Mouse (Mus musculus) myocyte (in vitro differentiated cells): ENCODE data around the gene Itgax. TPM values are rescaled to one million over a fixed set of nuclear protein-coding genes. Genes with fewer than 3 reads are reported as not detected.

Experiments used
- H3K27me3 ChIP-seq: one replicate; pipeline ENCODE4 v1.6.1; 2011; ENCODE audit not compliant: control insufficient read depth, insufficient read depth, insufficient read length
- H3K36me3 ChIP-seq: one replicate; pipeline ENCODE4 v1.6.1; 2011; ENCODE audit not compliant: control insufficient read depth, insufficient read depth
- H3K4me2 ChIP-seq: one replicate; pipeline ENCODE4 v1.6.1; 2011; ENCODE audit warnings: low read depth, control low read depth
- H3K4me3 ChIP-seq: one replicate; pipeline ENCODE4 v1.5.1; 2011; ENCODE audit warnings: mild to moderate bottlenecking, control low read depth, moderate library complexity
- H3K79me2 ChIP-seq: one replicate; pipeline ENCODE4 v1.6.1; 2011; ENCODE audit not compliant: control insufficient read depth, insufficient read depth
- H3ac ChIP-seq: one replicate; pipeline ENCODE4 v1.6.1; 2011; ENCODE audit not compliant: control insufficient read depth, insufficient read length
- CEBPB ChIP-seq: IDR thresholded peaks from 2 replicates; pipeline ENCODE4 v1.6.1; 2011; ENCODE audit warnings: mild to moderate bottlenecking, moderate library complexity; ENCODE audit not compliant: poor library complexity, insufficient read depth, severe bottlenecking
- E2F4 ChIP-seq: IDR thresholded peaks from one replicate; pipeline ENCODE4 v1.6.1; 2011; ENCODE audit warnings: mild to moderate bottlenecking, control low read depth, moderate library complexity; ENCODE audit not compliant: insufficient read depth
- MAX ChIP-seq: IDR thresholded peaks from one replicate; pipeline ENCODE4 v1.6.1; 2011; ENCODE audit warnings: low read depth, mild to moderate bottlenecking, control low read depth
- MYOD1 ChIP-seq, 3 experiments: IDR thresholded peaks; one replicate each; pipeline ENCODE4 v1.6.1; 2011; ENCODE audit warnings: control low read depth in 2 of 3, low read depth in 2 of 3, mild to moderate bottlenecking in 2 of 3, moderate library complexity in 1 of 3; ENCODE audit not compliant: insufficient read length in 2 of 3, control insufficient read depth in 1 of 3
- MYOG ChIP-seq, 3 experiments: IDR thresholded peaks; one replicate each; pipeline ENCODE4 v1.6.1; 2011; ENCODE audit warnings: control low read depth in 2 of 3, low read depth in 2 of 3, mild to moderate bottlenecking in 2 of 3; ENCODE audit not compliant: insufficient read length in 2 of 3, control insufficient read depth in 1 of 3, insufficient read depth in 1 of 3
- POLR2A ChIP-seq: IDR thresholded peaks from one replicate; pipeline ENCODE4 v1.6.1; 2011; ENCODE audit warnings: low read depth, mild to moderate bottlenecking, control low read depth, moderate library complexity; ENCODE audit not compliant: insufficient read length
- POLR2AphosphoS2 ChIP-seq: IDR thresholded peaks from one replicate; pipeline ENCODE4 v1.6.1; 2011; ENCODE audit warnings: low read depth, control low read depth; ENCODE audit not compliant: insufficient read length
- REST ChIP-seq: IDR thresholded peaks from one replicate; pipeline ENCODE4 v1.6.1; 2011; ENCODE audit warnings: mild to moderate bottlenecking, control low read depth, moderate library complexity; ENCODE audit not compliant: insufficient read depth, insufficient read length
- SRF ChIP-seq: IDR thresholded peaks from one replicate; pipeline ENCODE4 v1.6.1; 2011; ENCODE audit warnings: low read depth; ENCODE audit not compliant: control insufficient read depth, insufficient read length
- TCF12 ChIP-seq: IDR thresholded peaks from one replicate; pipeline ENCODE4 v1.6.1; 2011; ENCODE audit warnings: mild to moderate bottlenecking, control low read depth; ENCODE audit not compliant: poor library complexity, insufficient read depth, severe bottlenecking
- TCF3 ChIP-seq: IDR thresholded peaks from one replicate; pipeline ENCODE4 v1.6.1; 2011; ENCODE audit warnings: low read depth, control low read depth; ENCODE audit not compliant: insufficient read length
- USF1 ChIP-seq: IDR thresholded peaks from one replicate; pipeline ENCODE4 v1.6.1; 2011; ENCODE audit warnings: low read depth, mild to moderate bottlenecking, control low read depth, moderate library complexity
- polyA plus RNA-seq: library from polyadenylated mRNA; unstranded; fragments of >200 nt; fragmentation: generic; extraction: Trizol; gene quantifications from one replicate; pipeline ENCODE4 v1.2.1, GENCODE M21; 2012; ENCODE audit warnings: missing spikeins

Itgax gene
- polyA plus RNA-seq, 1 experiment, result not detected

- Histone ChIP-seq H3ac (no peak overlapping the region), H3K4me3 (no peak overlapping the region), H3K79me2 (no peaks in the 10 kb centered on the region), H3K27me3 (peaks cover 60% of the 10 kb centered on the region), H3K36me3 (no peaks in the 10 kb centered on the region), H3K4me2 (no peak overlapping the region)
- TF ChIP-seq MYOD1 (IDR thresholded peaks at IDR 0.05; ENCODE audit: control insufficient read depth in 1 of 3, insufficient read length in 2 of 3, low read depth in 2 of 3) (no peak), TCF12 (no peak), E2F4 (no peak), MYOG (IDR thresholded peaks at IDR 0.05; ENCODE audit: control insufficient read depth in 1 of 3, insufficient read depth in 1 of 3, insufficient read length in 2 of 3, low read depth in 2 of 3) (peak in 1 of 3 experiments; percentile 19), USF1 (no peak)
Observed at GRCm38 (mm10) chr7:128178385-128178784, 49.0 kb downstream of the Itgax start.

DNA sequence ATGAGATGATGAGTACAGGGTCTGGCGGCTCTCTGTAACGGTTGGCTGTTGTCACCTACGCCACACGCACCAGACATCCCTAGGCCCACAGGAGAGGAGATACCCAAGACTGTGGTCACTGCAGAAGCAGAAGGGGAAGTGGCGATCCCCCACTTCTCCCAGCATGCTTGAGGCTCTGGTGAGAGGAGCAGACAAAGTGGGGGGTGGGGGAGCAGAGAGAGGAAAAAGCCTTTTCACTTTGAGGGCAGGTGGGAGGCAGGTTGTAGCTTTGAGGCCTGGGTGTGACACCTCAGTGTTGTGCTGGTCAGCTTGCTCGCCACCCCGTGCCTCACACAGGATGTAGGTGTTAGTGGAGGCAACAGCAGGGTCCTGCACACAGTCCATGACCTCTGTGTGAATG, 50.8 kb downstream of the Itgax start:
- no peak overlapping the region for H3K4me2 ChIP-seq
- no peak for TF ChIP-seq CEBPB
- no peak for TF ChIP-seq E2F4
- no peak for TF ChIP-seq SRF
- no peak for TF ChIP-seq POLR2AphosphoS2
- no peak for TF ChIP-seq MAX
- TF ChIP-seq MYOG (IDR thresholded peaks at IDR 0.05; ENCODE audit: control insufficient read depth in 1 of 3, insufficient read depth in 1 of 3, insufficient read length in 2 of 3, low read depth in 2 of 3), result no peak
- no peak for TF ChIP-seq REST
- no peak for TF ChIP-seq MYOD1 (IDR thresholded peaks at IDR 0.05; ENCODE audit: control insufficient read depth in 1 of 3, insufficient read length in 2 of 3, low read depth in 2 of 3)
- no peak for TF ChIP-seq USF1
- no peaks in the 10 kb centered on the region for H3K36me3 ChIP-seq
- H3K4me3 ChIP-seq, result no peak overlapping the region
- H3K27me3 ChIP-seq, result peaks cover 61% of the 10 kb centered on the region
- no peak overlapping the region for H3ac ChIP-seq
- no peaks in the 10 kb centered on the region for H3K79me2 ChIP-seq

- H3K4me2 ChIP-seq, result no peak overlapping the region
- H3K4me3 ChIP-seq, result no peak overlapping the region
- no peaks in the 10 kb centered on the region for H3K79me2 ChIP-seq
- TF ChIP-seq TCF12 (no peak), MYOG (IDR thresholded peaks at IDR 0.05; ENCODE audit: control insufficient read depth in 1 of 3, insufficient read depth in 1 of 3, insufficient read length in 2 of 3, low read depth in 2 of 3) (no peak), POLR2AphosphoS2 (no peak), MAX (no peak), TCF3 (no peak), SRF (no peak), REST (no peak), CEBPB (no peak), USF1 (no peak), MYOD1 (IDR thresholded peaks at IDR 0.05; ENCODE audit: control insufficient read depth in 1 of 3, insufficient read length in 2 of 3, low read depth in 2 of 3) (no peak), E2F4 (no peak), POLR2A (no peak)
- H3ac ChIP-seq, result no peak overlapping the region
- H3K36me3 ChIP-seq, result no peaks in the 10 kb centered on the region
- peaks cover 60% of the 10 kb centered on the region for H3K27me3 ChIP-seq
Observed at GRCm38 (mm10) chr7:128180546-128180945, 51.2 kb downstream of the Itgax start.

DNA sequence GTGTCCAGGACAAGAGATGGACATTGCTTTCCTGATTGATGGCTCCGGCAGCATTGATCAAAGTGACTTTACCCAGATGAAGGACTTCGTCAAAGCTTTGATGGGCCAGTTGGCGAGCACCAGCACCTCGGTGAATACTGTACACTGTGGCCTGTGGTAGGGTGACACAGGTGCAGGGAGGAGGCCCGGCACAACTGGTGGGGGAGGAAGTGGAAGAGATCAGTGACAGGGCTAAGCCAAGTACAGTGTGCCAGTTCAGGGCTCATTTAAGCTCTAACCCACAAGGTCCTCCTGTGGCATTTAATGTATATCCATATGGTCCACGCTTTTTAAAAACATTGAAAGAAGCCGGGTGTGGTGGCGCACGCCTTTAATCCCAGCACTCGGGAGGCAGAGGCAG, 52.3 kb downstream of the Itgax start:
- peaks cover 63% of the 10 kb centered on the region for H3K27me3 ChIP-seq
- peak in 1 of 3 experiments; percentile 34 for TF ChIP-seq MYOD1 (IDR thresholded peaks at IDR 0.05; ENCODE audit: control insufficient read depth in 1 of 3, insufficient read length in 2 of 3, low read depth in 2 of 3)
- TF ChIP-seq TCF3, result no peak
- peak in 1 of 3 experiments; percentile 35 for TF ChIP-seq MYOG (IDR thresholded peaks at IDR 0.05; ENCODE audit: control insufficient read depth in 1 of 3, insufficient read depth in 1 of 3, insufficient read length in 2 of 3, low read depth in 2 of 3)
- TF ChIP-seq REST, result no peak
- TF ChIP-seq USF1, result no peak
- TF ChIP-seq POLR2A, result no peak
- no peaks in the 10 kb centered on the region for H3K36me3 ChIP-seq
- no peak overlapping the region for H3K4me2 ChIP-seq
- no peak overlapping the region for H3K4me3 ChIP-seq
- H3ac ChIP-seq, result no peak overlapping the region
- no peaks in the 10 kb centered on the region for H3K79me2 ChIP-seq

Other genes starting within 250 kb of the Itgax start
- 0.74 TPM for gene Prss53, start 238.6 kb upstream of the Itgax start, polyA plus RNA-seq
- gene Gm21974, start 234.1 kb upstream of the Itgax start, polyA plus RNA-seq, result not detected
- 65.9 TPM for gene Vkorc1, start 233.9 kb upstream of the Itgax start, polyA plus RNA-seq
- 53.2 TPM for gene Bckdk, start 225.5 kb upstream of the Itgax start, polyA plus RNA-seq
- 26.4 TPM for gene Kat8, start 217.0 kb upstream of the Itgax start, polyA plus RNA-seq
- 0.06 TPM for gene Prss8, start 199.4 kb upstream of the Itgax start, polyA plus RNA-seq
- 10.6 TPM for gene Prss36, start 182.8 kb upstream of the Itgax start, polyA plus RNA-seq
- 231 TPM for gene Fus, start 162.1 kb upstream of the Itgax start, polyA plus RNA-seq
- 3.9 TPM for gene Pycard, start 135.7 kb upstream of the Itgax start, polyA plus RNA-seq
- 468 TPM for gene Trim72, start 125.6 kb upstream of the Itgax start, polyA plus RNA-seq
- 0.14 TPM for gene Itgam, start 66.9 kb upstream of the Itgax start, polyA plus RNA-seq
- gene Gm49368, start 66.9 kb upstream of the Itgax start, polyA plus RNA-seq, result not detected
- gene Itgad, start 24.8 kb downstream of the Itgax start, polyA plus RNA-seq, result 0.13 TPM
- 1,017 TPM for gene Cox6a2, start 76.8 kb downstream of the Itgax start, polyA plus RNA-seq
- gene Armc5, start 107.8 kb downstream of the Itgax start, polyA plus RNA-seq, result 16.7 TPM
- gene 9130023H24Rik, start 108.5 kb downstream of the Itgax start, polyA plus RNA-seq, result 3.3 TPM
- gene Tgfb1i1, start 117.3 kb downstream of the Itgax start, polyA plus RNA-seq, result 58.1 TPM
- gene Slc5a2, start 136.1 kb downstream of the Itgax start, polyA plus RNA-seq, result not detected
- 10.9 TPM for gene BC017158, start 168.6 kb downstream of the Itgax start, polyA plus RNA-seq